Mouse (Mus musculus) midbrain, embryonic 16.5 days (tissue): ENCODE results near the gene Fam107b. TPM values are rescaled to one million over a fixed set of nuclear protein-coding genes. Genes with fewer than 3 reads are reported as not detected.

Source experiments
- ATAC-seq: fragments of 200-750 bp; cut with Nextera tagmentation; 2 replicates; pipeline ENCODE4 v1.8.0; 2017; ENCODE audit warnings: moderate TSS enrichment
- H3K27ac ChIP-seq: fragments of 300-500 bp; sonication (generic); 2 replicates; pipeline ENCODE4 v1.5.1; 2014; ENCODE audit warnings: mild to moderate bottlenecking, low read length, mixed read lengths
- H3K27me3 ChIP-seq: fragments of 300-500 bp; sonication (generic); 2 replicates; pipeline ENCODE4 v1.6.1; 2014; ENCODE audit warnings: low read depth, low read length, mixed read lengths; ENCODE audit not compliant: control insufficient read depth, insufficient read depth
- H3K36me3 ChIP-seq: fragments of 300-500 bp; sonication (generic); 2 replicates; pipeline ENCODE4 v1.6.1; 2014; ENCODE audit warnings: mild to moderate bottlenecking, low read length, moderate library complexity, mixed read lengths; ENCODE audit not compliant: control insufficient read depth, insufficient read depth
- H3K4me1 ChIP-seq: fragments of 300-500 bp; sonication (generic); 2 replicates; pipeline ENCODE4 v1.6.1; 2014; ENCODE audit warnings: mild to moderate bottlenecking, low read length, mixed read lengths; ENCODE audit not compliant: control insufficient read depth, insufficient read depth
- H3K4me2 ChIP-seq: fragments of 300-500 bp; sonication (generic); 2 replicates; pipeline ENCODE4 v1.6.1; 2014; ENCODE audit warnings: mild to moderate bottlenecking, low read length, mixed read lengths
- H3K4me3 ChIP-seq: fragments of 300-500 bp; sonication (generic); 2 replicates; pipeline ENCODE4 v1.5.1; 2014; ENCODE audit warnings: low read depth, mild to moderate bottlenecking, low read length, moderate library complexity, mixed read lengths
- H3K9ac ChIP-seq: fragments of 300-500 bp; sonication (generic); 2 replicates; pipeline ENCODE4 v1.6.1; 2014; ENCODE audit warnings: low read depth, low read length, mixed read lengths
- H3K9me3 ChIP-seq: fragments of 300-500 bp; sonication (generic); replicated peaks from 2 replicates; pipeline ENCODE4 v1.6.1; 2014; ENCODE audit warnings: mild to moderate bottlenecking, low read length, mixed read lengths; ENCODE audit not compliant: control insufficient read depth, poor library complexity, severe bottlenecking
- WGBS: fragments of 180-500 bp; shearing (Covaris S2); extraction: QIAGEN DNeasy Blood & Tissue Kit; methylation state at CpG from one replicate; pipeline ENCODE4 v1.1.7; 2014; 5-methylcytosine and 5-hydroxymethylcytosine counted together
- polyA plus RNA-seq: library from polyadenylated mRNA; unstranded; fragments of >200 nt; fragmentation: Nextera tagmentation; extraction: Ambion mirVana; gene quantifications from 2 replicates; pipeline ENCODE4 v1.2.1, GENCODE M21; 2015

The Fam107b gene
- polyA plus RNA-seq, 1 experiment from 2014 or later = 27.9 TPM

GRCm38 (mm10) chr2:3805742-3806141, 235.5 kb downstream of the Fam107b start:
- Histone ChIP-seq H3K4me2 (no peak overlapping the region), H3K4me3 (no peak overlapping the region), H3K4me1 (no peaks in the 10 kb centered on the region), H3K27ac (no peak overlapping the region), H3K36me3 (no peaks in the 10 kb centered on the region), H3K27me3 (no peaks in the 10 kb centered on the region), H3K9me3 (no peaks in the 10 kb centered on the region), H3K9ac (no peak overlapping the region)
- WGBS = 58% methylated on average over 6 of the region's 6 CpGs
- ATAC-seq = no peak

GRCm38 (mm10) chr2:3810321-3810720, 240.0 kb downstream of the Fam107b start:
- ATAC-seq = no peak
- Histone ChIP-seq H3K4me3 (no peak overlapping the region), H3K27me3 (no peaks in the 10 kb centered on the region), H3K36me3 (no peaks in the 10 kb centered on the region), H3K4me1 (no peaks in the 10 kb centered on the region), H3K9ac (no peak overlapping the region), H3K4me2 (no peak overlapping the region), H3K27ac (no peak overlapping the region), H3K9me3 (no peaks in the 10 kb centered on the region)
- 70% methylated on average over 5 of the region's 5 CpGs for WGBS

GRCm38 (mm10) chr2:3816142-3816609, 245.9 kb downstream of the Fam107b start:
- WGBS = 44% methylated on average over 6 of the region's 6 CpGs

GRCm38 (mm10) chr2:3817626-3818025, 247.3 kb downstream of the Fam107b start:
- Histone ChIP-seq H3K36me3 (no peaks in the 10 kb centered on the region), H3K4me1 (no peaks in the 10 kb centered on the region), H3K9ac (no peak overlapping the region), H3K27me3 (no peaks in the 10 kb centered on the region), H3K9me3 (no peaks in the 10 kb centered on the region), H3K4me3 (no peak overlapping the region), H3K4me2 (no peak overlapping the region), H3K27ac (no peak overlapping the region)
- WGBS = 79% methylated on average over 3 of the region's 3 CpGs
- ATAC-seq = no peak

More at GRCm38 (mm10) chr2:3816142-3816609, 245.9 kb downstream of the Fam107b start:
- Histone ChIP-seq H3K4me2 (no peak overlapping the region), H3K4me1 (no peaks in the 10 kb centered on the region), H3K27ac (peak overlapping the region; percentile 56), H3K9ac (no peak overlapping the region), H3K9me3 (no peaks in the 10 kb centered on the region), H3K4me3 (no peak overlapping the region), H3K36me3 (no peaks in the 10 kb centered on the region), H3K27me3 (no peaks in the 10 kb centered on the region)
- peak; percentile 84 for ATAC-seq

- no peaks in the 10 kb centered on the region for H3K36me3 ChIP-seq
- no peak overlapping the region for H3K4me3 ChIP-seq
- H3K27ac ChIP-seq = no peak overlapping the region
- no peaks in the 10 kb centered on the region for H3K27me3 ChIP-seq
- no peaks in the 10 kb centered on the region for H3K4me1 ChIP-seq
- H3K9ac ChIP-seq = no peak overlapping the region
- H3K4me2 ChIP-seq = no peak overlapping the region
- no peaks in the 10 kb centered on the region for H3K9me3 ChIP-seq
- WGBS = 74% methylated on average over 8 of the region's 8 CpGs
- no peak for ATAC-seq
These were observed 252.5 kb downstream of the Fam107b start for GRCm38 (mm10) chr2:3822483-3823455.

Other genes starting within 250 kb of the Fam107b start
- 10.8 and 11.8 TPM in 2 replicates for gene Rpp38, start 237.8 kb upstream of the Fam107b start, polyA plus RNA-seq
- gene Acbd7, start 234.3 kb upstream of the Fam107b start, polyA plus RNA-seq = 4.3 and 7.3 TPM in 2 replicates
- 0.13 and 0.14 TPM in 2 replicates for gene Olah, start 173.3 kb upstream of the Fam107b start, polyA plus RNA-seq
- gene Meig1, start 147.8 kb upstream of the Fam107b start, polyA plus RNA-seq = 8.8 and 9.4 TPM in 2 replicates
- gene Dclre1c, start 146.4 kb upstream of the Fam107b start, polyA plus RNA-seq = 6.6 and 9.7 TPM in 2 replicates
- 6.0 and 6.5 TPM in 2 replicates for gene Suv39h2, start 95.5 kb upstream of the Fam107b start, polyA plus RNA-seq
- 8.1 and 8.7 TPM in 2 replicates for gene Gm45902, start 57.7 kb upstream of the Fam107b start, polyA plus RNA-seq
- gene Hspa14, start 57.7 kb upstream of the Fam107b start, polyA plus RNA-seq = 63.4 and 66.0 TPM in 2 replicates
- gene Cdnf, start 57.5 kb upstream of the Fam107b start, polyA plus RNA-seq = 0.23 and 0.37 TPM in 2 replicates